Mouse (Mus musculus) intestine, postnatal 0 days (tissue): Measurements from ENCODE around the gene Pus7l. TPM values are rescaled to one million over a fixed set of nuclear protein-coding genes. Genes with fewer than 3 reads are reported as not detected.

Source experiments
- ATAC-seq: fragments of 200-750 bp; cut with Nextera tagmentation; 2 replicates; pipeline ENCODE4 v1.8.0; 2017; ENCODE audit warnings: mild to moderate bottlenecking, moderate TSS enrichment, moderate library complexity
- H3K27ac ChIP-seq: fragments of 300-500 bp; sonication (generic); 2 replicates; pipeline ENCODE4 v1.5.1; 2014; ENCODE audit warnings: mild to moderate bottlenecking, low read depth, low read length, moderate library complexity
- H3K27me3 ChIP-seq: fragments of 300-500 bp; sonication (generic); replicated peaks from 2 replicates; pipeline ENCODE4 v1.6.1; 2014; ENCODE audit warnings: low read length, mixed read lengths; ENCODE audit not compliant: control insufficient read depth, insufficient read depth
- H3K36me3 ChIP-seq: fragments of 300-500 bp; sonication (generic); 2 replicates; pipeline ENCODE4 v1.6.1; 2014; ENCODE audit warnings: mild to moderate bottlenecking, moderate library complexity; ENCODE audit not compliant: control insufficient read depth, insufficient read depth
- H3K4me1 ChIP-seq: fragments of 300-500 bp; sonication (generic); replicated peaks from 2 replicates; pipeline ENCODE4 v1.6.1; 2014; ENCODE audit warnings: antibody characterized with exemption, low read length, mixed read lengths; ENCODE audit not compliant: control insufficient read depth, insufficient read depth
- H3K4me2 ChIP-seq: fragments of 300-500 bp; sonication (generic); replicated peaks from 2 replicates; pipeline ENCODE4 v1.6.1; 2014; ENCODE audit warnings: low read depth, mild to moderate bottlenecking, moderate library complexity
- H3K4me3 ChIP-seq: fragments of 300-500 bp; sonication (generic); 2 replicates; pipeline ENCODE4 v1.5.1; 2014; ENCODE audit warnings: low read depth, low read length
- H3K9ac ChIP-seq: fragments of 300-500 bp; sonication (generic); 2 replicates; pipeline ENCODE4 v1.6.1; 2014; ENCODE audit warnings: mild to moderate bottlenecking, low read depth, low read length
- H3K9me3 ChIP-seq: fragments of 300-500 bp; sonication (generic); 2 replicates; pipeline ENCODE4 v1.6.1; 2016; ENCODE audit warnings: mixed run types; ENCODE audit not compliant: control insufficient read depth
- CTCF ChIP-seq: sonication (generic); IDR thresholded peaks from 2 replicates; pipeline ENCODE4 v1.5.1; 2016; ENCODE audit warnings: low read depth, mild to moderate bottlenecking, control low read depth, antibody characterized with exemption, moderate library complexity
- WGBS: fragments of 180-500 bp; shearing (Covaris S2); extraction: QIAGEN DNeasy Blood & Tissue Kit; methylation state at CpG from one replicate; pipeline ENCODE4 v1.1.7; 2014; 5-methylcytosine and 5-hydroxymethylcytosine counted together
- polyA plus RNA-seq: library from polyadenylated mRNA; unstranded; fragments of >200 nt; fragmentation: Nextera tagmentation; extraction: Ambion mirVana; gene quantifications from 2 replicates; pipeline ENCODE4 v1.2.1, GENCODE M21; 2015

The Pus7l gene
- polyA plus RNA-seq, 1 experiment from 2014 or later, result 2.7 TPM

- Histone ChIP-seq H3K36me3 (no peaks in the 10 kb centered on the region), H3K27ac (no peak overlapping the region), H3K4me1 (no peaks in the 10 kb centered on the region), H3K4me2 (no peak overlapping the region), H3K4me3 (no peak overlapping the region), H3K27me3 (no peaks in the 10 kb centered on the region), H3K9me3 (no peaks in the 10 kb centered on the region), H3K9ac (no peak overlapping the region)
- no peak for TF ChIP-seq CTCF
- ATAC-seq, result no peak
- 65% methylated on average over 5 of the region's 5 CpGs for WGBS
Measured at GRCm38 (mm10) chr15:94475975-94476374, 67.4 kb downstream of the Pus7l start.

Other genes starting within 250 kb of the Pus7l start
- gene Adamts20, start 78.1 kb downstream of the Pus7l start, polyA plus RNA-seq, result 0.47 and 0.50 TPM in 2 replicates
- 16.1 and 18.8 TPM in 2 replicates for gene Irak4, start 96 bp upstream of the Pus7l start, polyA plus RNA-seq
- 121 and 122 TPM in 2 replicates for gene Twf1, start 46.3 kb upstream of the Pus7l start, polyA plus RNA-seq
- gene Tmem117, start 85.7 kb upstream of the Pus7l start, polyA plus RNA-seq, result 2.7 and 3.8 TPM in 2 replicates